Mouse (Mus musculus): ENCODE data around the gene Cbx3. TPM values are rescaled to one million over a fixed set of nuclear protein-coding genes. Genes with fewer than 3 reads are reported as not detected.

Cbx3 gene
- 10 to 100 TPM; 42.8 to 52.3 (median 46.3) TPM for total RNA-seq (2022)

DNA sequence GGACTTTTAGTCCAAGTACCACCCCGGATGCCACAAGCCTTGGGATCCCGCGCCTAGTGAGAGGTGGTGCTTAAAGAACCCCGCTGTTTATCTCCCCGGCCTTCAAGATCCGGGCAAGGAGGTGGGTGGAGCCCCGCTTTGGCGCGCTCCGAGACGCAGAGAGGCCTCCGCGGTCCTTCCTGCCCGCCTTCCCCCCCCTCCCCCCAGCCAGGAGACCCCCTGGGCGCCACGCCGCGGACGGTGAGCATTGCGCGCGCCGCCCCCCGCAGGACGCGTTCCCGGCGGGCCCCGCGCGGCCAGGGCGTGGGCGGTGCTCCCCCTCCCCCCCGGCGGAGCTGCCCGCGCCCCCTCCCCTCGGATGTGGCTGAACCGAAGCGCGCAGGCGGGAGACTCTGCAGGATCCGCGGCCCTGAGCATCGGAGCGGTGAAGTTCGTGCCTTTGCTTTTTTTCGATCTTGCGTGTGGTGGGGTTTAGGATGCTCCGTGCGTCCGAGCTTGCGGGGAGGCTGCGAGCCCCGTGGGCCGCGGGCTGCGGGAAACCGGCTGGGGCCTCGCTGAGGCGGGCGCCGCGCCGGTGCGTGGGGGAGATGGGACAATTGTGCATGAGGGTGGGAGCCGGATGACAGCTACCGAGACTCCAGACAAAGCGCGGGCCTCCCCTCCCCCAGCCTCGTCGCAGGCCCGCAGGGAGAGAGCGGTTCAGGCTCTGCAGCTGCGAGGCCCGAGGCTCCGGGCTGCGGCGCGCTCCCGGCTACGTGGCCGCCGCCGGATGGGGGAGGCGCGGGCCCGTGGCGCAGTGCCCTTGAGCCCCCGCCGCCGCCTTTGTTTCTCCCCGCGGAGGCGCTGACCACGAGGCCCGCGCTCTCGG is at the start of gene Cbx3:
Gene Cbx3 (plus strand): TSS at position 50 of the 868 bp plus-strand sequence.
- DNase-seq (ENCODE audit: low spot score in 2 of 2), result peak; percentile 44 to 63

DNA sequence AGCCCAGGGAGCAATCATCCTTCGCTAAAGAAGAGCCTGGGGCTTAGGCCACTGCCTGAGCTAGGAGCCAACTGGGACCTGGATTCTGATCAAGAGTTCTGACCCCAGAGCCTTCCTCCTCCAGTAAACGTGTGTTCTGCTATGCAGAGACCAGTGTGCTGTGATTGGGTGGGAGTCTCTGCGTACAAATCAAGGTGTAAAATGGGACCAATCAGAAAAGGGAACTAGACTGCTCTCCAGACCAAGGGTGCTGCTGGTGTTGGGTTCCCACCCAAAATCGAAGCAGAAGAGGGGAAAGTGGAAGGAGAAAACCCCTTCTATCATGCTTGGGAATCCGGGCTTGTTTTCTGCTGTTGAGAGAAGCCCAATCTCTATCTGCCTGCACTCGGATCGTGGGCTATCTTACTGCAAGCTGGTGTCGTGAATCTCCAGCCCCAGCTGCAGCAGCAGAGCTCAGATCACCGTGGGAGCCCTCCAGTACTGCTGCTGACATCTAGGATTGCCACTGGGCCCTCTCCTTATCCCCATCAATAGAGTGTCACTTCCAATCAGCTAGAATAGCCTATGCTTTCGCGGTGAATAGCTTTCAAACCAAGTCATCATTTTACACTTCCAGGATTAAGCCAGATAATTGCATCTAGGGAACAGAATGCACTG is 46.6 kb upstream of the Cbx3 start:
- no peak for DNase-seq (ENCODE audit: low spot score in 2 of 2)

DNA sequence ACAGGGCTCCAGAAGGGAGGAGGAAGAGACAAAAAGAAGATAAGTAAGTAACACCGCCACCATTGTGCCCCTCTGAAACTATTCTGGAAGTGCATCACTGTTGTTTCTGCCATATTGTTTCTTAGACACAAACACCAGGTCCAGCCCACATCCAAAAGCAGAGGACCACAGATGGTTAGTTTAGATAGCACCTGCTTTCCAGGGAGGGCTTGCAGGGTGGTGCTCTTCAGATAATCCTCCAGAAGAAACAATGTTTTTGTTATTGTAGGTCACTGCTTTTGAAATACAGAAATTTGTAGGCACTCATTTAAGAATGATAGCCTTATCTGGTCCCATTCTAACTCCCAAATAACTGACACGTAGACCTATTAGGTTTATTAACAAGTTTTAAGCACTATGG is 45.6 kb upstream of the Cbx3 start:
- no peak for DNase-seq (ENCODE audit: low spot score in 2 of 2)

DNA sequence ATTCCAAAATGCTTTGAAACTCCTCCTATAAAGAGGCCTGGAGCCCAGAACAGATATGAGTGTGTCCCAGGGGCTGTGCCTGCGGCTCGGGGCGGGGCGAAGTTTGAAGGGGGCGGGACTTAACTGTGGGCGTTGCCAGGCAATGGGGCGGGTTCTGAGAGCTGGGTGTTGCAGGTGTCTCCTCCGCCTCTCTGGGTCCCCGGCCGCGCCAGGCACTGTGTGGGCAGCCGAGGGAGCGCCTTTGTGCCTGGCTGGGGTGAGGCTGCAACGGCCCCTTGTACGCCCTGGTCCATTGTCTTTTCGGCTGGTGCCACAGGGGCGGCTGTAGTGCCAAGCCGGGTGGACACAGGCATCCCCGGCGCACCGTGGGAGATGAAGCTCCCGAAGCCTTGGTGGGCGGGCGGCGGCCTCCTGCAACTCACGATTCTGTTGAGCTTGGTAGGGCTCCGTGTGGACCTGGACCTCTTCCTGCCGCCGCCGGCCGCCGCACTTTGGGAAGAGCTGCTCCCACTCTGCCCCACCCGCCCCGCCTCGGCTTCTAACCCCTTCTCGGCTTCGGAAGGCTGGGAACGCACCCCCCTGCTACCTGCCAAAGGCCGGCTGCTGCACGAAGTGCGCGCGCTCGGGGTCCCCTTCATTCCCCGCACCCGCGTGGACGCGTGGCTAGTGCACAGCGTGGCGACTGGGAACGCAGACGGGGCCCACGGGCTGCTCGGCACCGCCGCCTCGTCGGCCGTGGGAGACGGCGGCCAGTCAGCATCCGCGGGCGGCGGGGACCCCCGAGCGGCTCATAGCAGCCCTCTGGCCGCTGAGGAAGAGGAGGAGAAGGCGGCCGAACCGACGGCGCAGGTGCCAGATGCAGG is 37.4 kb upstream of the Cbx3 start, which contains the start of gene Nfe2l3:
Gene Nfe2l3 (plus strand): TSS at position 136 of the 863 bp plus-strand sequence.
- peak in 1 of 2 experiments; percentile 6 for DNase-seq (ENCODE audit: low spot score in 2 of 2)

DNA sequence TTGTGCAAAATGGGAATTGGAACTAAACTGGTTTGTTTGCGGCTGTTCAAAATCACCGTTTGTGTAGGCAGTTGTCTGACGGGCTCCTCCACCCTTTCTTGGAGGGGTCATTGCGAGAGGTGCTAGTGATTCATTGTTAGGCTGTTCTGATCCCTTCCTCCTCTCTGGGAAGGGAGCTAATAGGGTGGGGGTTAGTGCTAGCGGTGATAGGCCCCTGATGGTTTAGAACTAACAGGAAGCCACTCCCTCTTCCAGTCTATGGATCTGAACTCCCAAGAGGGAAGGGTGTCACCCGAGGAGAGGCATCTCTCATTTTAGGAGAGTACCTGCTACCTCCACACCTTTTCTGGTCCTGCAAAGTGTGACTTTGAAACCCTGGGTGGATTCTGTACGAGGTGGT is 35.9 kb upstream of the Cbx3 start:
- DNase-seq (ENCODE audit: low spot score in 2 of 2), result no peak

DNA sequence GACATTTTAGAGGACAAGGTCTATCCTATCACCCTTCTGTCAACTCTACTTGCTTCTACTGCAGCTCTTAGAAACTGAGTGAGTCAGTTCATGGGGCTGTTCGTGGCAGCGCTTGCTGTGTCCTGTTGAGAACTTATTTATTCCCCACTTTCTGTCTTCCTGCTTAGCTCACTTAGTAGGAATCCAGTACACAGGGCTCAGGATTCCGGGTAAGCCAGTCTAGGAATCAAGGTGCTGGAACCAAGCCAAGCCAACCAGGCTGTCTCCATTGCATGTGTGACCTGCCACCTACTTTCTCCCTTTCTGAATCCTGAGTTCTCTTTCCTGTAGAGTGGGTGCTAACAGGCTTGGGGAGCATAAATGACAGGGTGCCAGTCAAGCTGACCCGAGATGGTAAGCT is 32.5 kb upstream of the Cbx3 start:
- DNase-seq (ENCODE audit: low spot score in 2 of 2), result no peak

DNA sequence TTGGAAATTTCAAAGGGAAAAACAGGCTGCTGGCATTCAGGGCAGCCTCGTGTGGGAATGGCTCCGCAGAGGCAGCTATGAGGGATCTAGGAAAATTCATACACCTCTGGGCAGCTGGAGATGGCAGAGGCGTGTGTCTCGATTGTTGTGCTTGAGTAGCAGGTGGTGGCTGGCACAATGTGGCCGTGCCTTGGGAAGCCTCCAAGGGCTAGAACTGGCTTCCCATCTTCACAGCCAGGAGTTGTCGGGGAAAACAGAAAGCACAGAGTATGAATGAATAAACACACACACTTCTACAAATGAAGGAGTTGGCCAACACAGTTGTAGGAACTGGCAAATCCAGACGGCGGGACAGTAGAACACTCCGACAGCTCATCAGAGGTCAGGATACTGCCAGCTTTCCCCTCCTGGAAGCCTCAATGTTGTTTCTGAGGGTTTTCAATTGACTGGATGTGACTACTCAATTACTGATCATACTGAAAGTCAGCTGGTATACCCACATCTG is 31.3 kb upstream of the Cbx3 start:
- DNase-seq (ENCODE audit: low spot score in 2 of 2), result no peak

DNA sequence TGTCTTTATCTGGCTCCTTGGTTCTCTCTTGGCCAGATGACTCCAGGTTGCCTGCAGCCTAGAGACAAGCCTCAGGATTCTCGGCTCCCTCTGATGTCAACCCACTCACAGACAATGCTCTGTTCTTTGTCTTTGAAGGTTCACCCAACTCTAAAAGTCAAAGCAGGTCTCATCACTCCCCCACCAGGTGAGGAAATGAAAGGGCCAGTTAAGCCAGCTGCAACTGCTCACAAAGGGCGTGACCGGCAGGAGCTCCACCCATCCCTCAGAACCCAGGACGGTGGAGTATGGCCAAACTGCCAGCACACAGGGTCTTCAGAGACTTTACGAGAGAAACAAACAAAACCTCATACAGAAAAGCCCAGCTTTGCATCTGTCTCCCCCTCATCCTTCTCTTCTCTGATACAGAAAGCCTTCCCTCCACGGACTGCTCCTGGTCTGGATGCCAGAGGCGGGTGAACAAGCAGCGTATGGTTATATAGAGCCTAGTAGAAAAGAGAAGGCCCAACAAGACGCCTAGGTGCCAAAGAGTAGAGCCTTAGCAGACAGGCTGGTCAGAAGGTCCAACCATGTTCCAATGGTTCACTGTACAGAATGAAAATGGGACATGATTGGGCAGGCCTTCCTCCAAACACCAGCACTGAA is 27.8 kb upstream of the Cbx3 start:
- no peak for DNase-seq (ENCODE audit: low spot score in 2 of 2)

DNA sequence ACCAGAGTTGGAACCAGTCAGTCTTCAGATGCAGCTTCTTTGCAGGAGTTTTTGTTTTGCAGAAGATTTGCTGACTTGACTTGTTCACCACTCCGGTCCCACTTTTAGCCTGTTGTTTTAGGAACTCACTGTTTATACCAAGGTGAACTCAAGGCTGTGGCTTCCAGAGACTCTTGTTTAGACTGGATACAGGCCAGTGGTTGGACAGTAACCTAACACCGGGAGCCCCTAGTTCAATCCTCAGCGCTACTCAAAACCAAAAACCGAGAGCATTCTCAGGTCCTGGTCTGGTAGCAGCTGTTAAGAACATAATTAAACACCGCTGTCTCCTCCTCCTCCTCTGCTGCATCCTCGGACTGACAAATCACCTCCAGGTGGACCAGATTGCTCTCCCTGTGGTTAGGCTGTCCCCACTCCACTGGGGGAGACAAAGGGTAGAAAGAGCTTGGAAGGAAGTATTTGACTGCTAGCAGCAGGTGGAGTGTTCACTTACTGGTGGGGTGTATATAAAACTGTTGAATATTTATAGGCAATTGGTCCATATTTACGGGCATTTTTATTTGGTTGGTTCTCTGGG is 17.1 kb upstream of the Cbx3 start:
- DNase-seq (ENCODE audit: low spot score in 2 of 2), result no peak

DNA sequence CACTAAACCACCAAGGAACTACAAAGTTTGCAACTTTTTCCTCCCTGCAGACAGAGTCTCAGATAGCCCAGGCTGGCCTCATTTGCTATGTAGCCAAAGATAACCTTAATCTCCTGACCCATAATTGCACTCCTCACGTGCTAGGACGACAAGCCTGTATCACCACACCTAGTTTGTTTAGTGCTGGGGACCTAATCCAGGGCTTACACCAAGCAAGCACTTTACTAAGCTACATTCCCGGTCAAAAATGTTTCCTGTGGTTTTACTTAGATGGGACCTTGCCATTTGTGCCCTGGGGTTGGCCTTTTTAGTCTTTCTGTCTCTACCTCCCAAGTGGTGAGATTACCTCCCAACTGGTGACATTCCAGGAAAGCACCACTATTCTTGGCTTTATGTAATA is 15.2 kb upstream of the Cbx3 start:
- no peak for DNase-seq (ENCODE audit: low spot score in 2 of 2)

DNA sequence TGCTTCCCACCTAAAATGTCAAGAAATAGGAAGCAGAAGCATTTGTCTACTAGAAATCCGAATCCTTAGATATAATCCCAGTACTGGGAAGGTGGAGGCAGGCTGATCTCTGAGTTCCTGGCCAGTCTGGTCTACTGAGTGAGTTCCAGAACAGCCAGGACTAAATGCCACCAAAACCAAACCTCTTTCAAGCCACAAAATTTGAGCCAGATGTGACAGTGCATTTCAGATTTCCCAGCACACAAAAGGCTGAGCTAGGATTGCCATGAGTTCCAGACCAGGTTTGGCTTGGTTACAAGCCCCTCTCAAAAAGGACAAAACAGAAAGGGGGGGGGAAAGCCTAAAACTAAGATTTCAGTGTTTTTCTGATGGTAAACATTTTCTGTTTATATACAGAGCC is 14.0 kb upstream of the Cbx3 start:
- DNase-seq (ENCODE audit: low spot score in 2 of 2), result no peak

DNA sequence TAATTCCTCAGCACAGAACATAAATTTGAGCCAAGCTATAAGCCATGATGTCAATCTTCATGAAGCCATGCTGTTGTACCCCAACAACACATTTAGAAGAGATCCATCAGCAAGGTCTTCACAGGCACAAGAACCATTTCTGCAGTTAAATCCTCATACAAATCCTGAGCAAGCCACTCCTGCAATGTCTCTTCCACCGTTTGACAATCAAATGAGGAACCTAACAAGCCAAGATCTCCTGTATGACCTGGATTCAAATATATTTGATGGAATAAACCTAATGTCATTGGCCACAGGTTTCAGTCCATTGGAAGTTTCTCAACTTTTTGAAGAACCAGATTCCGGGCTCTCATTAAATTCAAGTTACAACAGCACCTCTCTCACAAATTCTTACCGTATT is 12.9 kb upstream of the Cbx3 start:
- DNase-seq (ENCODE audit: low spot score in 2 of 2), result no peak

DNA sequence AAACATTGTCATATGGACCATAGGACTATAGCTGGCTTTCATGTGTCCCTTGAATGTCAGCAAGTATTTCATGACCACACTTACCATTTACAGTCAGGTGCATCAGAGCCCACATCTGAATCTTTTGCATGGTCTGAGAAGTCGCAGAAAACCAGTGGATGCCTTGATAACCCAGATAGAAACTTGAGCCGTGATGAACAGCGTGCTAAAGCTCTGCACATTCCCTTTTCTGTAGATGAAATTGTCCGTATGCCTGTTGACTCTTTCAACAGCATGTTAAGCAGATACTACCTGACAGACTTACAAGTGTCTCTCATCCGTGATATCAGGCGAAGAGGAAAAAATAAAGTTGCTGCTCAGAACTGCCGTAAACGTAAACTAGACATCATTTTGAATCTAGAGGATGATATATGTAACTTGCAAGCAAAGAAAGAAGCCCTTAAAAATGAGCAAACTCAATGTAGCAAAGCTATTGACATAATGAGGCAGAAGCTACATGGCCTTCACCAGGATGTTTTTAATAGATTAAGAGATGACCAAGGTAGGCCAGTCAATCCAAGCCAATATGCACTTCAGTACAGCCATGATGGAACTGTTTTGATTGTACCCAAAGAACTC is 12.3 kb upstream of the Cbx3 start:
- DNase-seq (ENCODE audit: low spot score in 2 of 2), result no peak

DNA sequence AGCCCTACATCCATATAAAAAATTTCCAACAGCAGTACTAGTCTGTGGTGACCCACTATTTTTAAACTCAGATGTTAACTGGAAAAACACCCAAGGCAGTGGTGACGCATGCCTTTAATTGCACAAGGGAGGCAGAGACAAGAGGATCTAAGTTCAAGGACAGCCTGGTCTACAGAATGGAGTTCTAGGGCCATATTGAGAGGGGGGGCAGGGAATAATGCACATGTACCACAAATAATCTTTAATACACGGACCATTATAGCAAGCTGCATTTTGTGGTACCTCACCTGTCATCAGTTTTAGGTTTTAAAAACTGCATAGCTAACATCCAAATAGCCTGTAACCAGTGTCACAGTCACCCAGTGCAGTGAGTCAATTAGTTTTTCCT is 11.2 kb upstream of the Cbx3 start:
- no peak for DNase-seq (ENCODE audit: low spot score in 2 of 2)

DNA sequence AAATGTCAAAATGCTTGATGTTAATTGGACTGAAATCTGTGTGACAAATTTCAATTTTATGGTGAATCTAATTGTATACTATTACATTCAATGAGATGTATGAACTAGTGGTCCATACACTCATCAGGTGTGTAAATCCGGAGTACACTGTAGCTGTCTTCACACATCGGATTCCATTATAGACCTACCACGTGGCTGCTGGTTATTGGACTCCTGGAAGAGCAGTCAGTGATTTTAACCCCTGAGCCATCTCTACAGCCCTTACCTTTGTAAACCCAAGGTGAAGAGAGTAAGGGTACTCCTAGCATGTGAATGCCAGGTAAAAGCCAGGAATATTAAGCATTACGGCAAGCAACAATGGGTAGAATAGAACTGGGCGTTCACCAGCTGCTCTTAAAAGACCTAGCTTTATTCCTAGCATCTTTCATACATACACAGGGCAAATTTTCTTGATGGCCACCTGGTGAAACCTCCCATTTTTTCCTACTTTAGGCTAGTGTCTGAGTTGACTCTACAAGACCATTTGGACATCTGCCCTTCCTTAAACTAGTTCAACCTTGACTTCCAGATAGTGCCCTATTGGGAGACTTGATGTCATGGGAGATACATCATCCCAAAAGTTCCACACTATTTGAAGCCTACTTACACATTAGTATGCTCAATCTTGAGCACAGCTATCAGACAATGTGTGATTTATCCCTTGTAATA is 10.7 kb upstream of the Cbx3 start:
- no peak for DNase-seq (ENCODE audit: low spot score in 2 of 2)

DNA sequence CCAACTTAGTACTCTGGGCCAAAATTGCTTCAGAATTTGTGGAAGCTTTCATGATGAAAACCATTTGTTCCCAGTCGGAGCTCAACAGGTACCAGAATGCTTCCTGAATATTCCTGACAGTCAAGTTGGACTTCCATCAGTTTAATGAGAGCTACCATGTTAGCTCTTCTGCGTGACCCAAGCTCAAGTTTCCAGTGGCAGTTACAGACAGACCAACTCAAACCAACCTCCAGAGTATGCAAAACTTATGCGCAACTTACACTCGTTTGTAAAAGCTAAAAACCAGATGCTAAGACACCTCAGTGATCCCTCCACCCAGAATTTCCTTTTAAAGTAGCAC is 10.2 kb upstream of the Cbx3 start:
- no peak for DNase-seq (ENCODE audit: low spot score in 2 of 2)

DNA sequence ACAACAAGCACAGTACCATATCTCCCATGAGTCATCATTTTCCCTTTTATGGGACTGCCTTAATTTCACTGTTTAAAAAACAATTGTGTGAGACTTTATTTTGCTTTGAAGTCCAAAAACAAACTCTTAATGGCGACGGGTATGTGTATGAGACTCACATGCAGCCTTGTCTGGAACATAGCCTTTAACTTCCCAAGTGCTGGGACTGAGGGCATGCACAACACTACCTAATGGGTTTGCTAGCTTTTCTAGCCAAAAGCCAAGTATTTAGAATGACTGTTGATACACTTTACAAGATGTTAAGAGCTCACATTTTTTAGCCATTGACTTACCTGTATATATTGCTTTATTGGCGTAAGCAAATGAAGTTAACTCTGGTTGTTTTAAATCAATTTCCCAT is 9.8 kb upstream of the Cbx3 start:
- no peak for DNase-seq (ENCODE audit: low spot score in 2 of 2)

DNA sequence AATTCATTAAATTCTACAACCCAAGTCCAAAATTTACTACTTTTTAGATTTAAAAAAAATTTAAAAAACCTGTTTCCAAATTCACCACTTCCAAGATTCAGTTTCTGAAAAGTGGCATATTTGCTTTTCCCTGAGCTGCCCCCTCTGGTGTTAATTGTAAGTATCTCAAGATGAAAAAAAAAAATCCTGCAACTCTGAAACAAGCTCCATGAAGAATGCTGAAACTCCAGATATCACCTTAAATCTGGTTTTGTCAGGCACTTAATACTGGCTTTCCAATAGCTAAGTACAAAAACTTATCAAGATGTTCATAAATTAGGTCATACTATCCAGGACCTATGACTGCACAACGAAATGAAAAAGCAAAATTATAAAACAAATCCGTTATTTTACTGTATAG is 2.5 kb upstream of the Cbx3 start:
- DNase-seq (ENCODE audit: low spot score in 2 of 2), result no peak

DNA sequence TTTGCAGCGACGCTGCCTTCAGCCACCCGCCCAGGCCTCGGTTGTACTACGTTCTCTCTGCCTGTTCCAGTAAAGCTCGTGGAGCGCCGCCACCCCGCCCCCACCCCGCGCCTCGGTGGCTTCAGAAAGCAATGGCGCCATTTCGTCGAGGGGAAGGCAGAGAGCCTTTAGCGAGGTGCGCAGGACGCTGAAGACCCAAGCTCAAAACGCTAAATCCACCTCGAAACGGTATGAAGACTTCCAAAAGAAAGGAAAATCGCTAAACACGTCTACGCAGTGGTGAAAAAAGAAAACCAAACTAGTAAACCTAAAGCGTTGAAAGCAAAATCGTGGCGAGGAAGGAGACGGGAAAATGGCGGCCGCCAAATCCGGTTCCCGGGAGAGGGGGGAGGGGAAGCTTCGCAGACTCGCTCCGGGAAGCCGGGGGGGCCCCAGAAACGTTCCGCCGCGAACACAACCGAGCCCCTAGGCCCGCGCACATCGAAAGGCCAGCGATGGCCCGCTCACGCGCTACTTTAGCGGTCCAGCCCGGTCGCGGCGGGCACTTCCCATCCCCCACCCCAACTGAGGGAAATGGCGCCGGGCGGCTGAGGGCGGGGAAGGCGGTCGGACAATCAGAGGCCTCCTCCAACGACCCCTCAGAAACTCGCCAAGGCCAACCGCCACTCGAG is 1.1 kb upstream of the Cbx3 start:
- DNase-seq (ENCODE audit: low spot score in 2 of 2), result peak; percentile 41 to 59
